Mouse (Mus musculus): ENCODE data around the gene Nars2.
"Not testable (repeated sequence)": the region's sequence is repeated elsewhere in the genome, so short reads cannot be mapped to it uniquely, and the experiment has no call there.

Gene Nars2

DNA sequence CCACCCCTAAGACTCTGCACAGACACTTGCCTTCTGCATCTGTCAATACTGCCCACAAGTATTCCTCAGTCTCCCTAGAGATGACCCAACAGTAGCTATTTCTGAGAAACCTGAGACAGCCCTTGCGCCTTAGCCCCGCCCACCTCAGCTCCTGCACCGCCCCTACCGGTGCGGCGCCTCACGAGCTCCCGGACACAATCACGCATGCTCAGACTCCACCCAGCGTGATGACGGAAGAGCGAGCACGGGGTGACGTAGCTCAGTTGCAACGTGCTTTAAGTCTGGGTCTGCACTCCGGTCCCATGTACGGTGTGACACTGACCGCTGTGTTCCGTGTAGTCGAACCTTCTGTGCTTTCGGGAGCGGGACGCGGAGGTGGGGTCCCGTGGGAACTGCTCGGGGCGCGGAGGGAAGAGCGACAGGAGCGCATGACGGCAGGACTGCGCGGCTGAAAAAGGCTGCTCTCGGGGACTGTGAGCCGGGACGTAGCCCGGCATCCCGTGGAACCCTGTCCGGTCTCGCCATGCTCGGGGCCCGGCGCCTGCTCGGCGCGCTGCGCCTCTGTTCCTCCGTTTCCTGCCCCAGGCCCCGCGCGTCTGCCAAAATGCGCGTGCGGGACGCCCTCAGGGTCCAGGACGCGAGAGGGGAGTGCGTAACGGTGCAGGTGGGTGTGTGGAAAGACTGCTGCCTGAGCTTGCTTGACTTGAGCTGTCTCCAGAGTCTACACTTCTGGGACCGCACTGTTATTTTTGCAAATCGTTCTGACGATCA is at the start of gene Nars2:
Gene Nars2, plus strand, starts transcription at position 225 of the 771 bp plus-strand sequence.
- peak; percentile 92 to 94 for DNase-seq

DNA sequence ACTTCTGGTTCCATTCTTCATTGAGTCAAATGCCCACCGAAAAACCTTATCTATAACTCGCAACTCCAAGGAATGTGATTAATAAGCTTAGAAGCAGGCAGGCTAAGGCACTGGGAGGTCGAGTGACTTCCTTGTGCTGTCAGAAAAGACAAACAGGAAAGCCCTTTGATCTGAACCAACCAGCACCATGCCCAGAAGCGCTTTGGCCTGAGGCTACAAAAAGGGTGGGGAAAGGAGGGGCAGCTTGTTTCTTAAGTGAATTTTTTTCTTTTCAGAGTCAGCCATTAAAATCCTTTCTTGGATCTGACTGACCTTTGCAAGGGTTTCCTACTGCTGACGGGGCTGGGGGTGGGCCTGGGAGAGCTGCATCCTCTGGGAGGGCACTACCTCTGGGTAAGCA is 49.1 kb upstream of the Nars2 start:
- no peak for DNase-seq

DNA sequence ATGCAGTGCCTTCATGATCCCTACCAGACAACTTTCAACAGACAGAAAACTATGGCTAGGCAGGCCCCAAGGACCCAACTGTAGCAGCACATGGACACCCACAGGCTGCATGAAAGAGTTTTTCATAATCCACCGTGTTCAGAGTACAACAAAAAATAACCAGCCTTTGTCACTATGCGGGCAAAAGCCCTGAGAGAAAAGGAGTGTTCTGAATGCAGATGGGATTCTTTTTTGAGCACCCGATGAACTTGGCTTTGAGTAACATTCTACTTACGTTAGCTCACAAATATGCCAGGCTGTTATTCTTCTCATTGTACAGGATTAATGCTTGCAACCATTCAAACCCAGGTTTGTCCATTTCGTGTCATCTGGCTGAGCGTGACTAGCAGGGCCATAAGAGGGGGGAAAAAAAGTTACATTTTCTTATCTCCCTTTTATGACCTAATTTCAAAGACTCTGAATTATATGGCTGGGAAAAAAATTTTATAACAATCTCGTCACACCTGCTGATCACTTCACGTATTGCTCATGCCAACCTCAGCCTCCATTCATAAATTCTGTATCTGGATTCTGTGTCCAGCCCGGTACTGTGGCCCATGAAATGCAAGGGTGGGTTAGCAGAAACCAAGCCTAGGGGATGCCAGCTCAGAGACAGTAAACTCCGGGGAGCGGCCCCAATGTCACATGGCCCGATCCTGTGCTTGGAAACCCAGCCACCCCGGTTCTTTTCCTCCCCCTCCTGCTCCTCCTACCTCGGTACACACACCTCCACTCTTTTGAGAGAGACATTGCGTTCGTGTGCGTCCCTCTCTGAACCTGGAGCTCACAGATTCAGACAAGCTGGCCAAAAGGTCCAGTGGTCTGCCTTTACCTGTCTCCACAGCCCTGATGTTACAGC is 48.0 kb upstream of the Nars2 start:
- DNase-seq, result no peak

DNA sequence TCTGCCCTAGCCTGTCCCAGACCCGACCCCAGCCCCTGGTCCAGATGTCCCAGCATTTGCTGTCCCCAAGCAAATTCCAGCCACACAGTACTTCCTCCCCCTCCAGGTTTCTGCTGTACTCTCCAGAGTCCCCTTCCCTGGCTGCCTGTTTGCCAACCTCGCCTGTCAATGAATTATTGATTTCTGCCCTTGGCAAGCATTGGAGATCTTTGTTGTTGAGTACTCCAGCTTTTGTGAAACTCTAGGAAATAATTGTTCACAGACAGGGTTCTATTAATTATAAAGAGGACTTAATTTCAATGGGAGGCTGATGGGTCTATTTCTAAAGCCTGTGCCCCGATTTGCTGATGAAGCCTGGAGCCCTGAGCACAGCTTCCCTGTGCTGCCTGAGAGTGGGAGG is 46.9 kb upstream of the Nars2 start:
- DNase-seq, result no peak

DNA sequence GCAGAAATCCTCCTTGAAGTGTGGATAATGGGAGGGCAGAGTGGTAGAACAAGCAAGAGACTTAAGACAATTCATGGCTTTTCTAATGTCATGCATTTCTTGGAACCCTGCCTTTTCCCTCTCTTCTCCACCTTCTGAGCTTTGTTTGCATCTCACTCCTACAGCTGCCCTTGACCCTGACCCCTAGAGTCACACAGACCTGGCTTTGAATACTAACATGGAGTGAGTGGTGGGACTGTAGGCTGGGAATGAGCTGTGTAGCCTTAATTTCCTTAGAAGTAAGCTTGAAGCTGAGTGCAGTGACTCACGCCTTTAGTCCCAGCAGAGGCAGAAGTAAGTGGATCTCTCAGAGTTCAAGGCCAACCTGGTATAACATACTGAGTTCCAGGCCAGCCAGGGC is 46.4 kb upstream of the Nars2 start:
- no peak for DNase-seq

DNA sequence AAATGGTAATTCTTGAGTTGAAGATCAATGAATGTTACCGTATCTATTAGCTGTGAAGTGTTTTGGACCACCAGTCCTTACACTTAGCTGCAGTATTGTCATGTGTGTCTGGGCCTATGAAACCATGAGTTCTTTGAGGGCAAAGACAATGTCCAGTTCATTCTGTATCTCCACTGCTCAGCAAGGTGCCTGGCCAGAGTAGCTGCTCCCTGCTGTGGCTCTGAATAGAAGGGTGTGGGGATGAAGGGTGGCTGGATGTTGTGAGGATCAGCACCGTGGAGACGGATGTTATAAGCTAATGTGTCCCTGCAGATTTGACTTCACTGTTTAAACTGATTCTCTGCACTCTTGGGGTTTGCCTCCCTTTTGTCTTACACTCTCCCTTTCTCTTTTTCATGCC is 45.9 kb upstream of the Nars2 start:
- DNase-seq, result no peak

DNA sequence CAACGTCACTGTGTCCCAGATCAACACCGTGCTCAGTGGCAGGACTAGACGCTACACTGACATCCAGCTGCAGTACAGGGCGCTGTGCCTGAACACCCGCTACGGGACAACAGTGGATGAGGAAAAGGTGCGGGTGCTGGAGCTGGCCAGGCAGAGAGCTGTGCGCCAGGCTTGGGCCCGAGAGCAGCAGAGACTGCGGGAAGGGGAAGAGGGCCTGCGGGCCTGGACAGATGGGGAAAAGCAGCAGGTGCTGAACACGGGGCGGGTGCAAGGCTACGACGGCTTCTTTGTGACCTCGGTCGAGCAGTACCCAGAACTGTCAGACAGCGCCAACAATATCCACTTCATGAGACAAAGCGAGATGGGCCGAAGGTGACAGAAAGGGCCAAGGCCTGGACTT is 45.1 kb upstream of the Nars2 start:
- peak in 1 of 2 experiments; percentile 12 for DNase-seq

DNA sequence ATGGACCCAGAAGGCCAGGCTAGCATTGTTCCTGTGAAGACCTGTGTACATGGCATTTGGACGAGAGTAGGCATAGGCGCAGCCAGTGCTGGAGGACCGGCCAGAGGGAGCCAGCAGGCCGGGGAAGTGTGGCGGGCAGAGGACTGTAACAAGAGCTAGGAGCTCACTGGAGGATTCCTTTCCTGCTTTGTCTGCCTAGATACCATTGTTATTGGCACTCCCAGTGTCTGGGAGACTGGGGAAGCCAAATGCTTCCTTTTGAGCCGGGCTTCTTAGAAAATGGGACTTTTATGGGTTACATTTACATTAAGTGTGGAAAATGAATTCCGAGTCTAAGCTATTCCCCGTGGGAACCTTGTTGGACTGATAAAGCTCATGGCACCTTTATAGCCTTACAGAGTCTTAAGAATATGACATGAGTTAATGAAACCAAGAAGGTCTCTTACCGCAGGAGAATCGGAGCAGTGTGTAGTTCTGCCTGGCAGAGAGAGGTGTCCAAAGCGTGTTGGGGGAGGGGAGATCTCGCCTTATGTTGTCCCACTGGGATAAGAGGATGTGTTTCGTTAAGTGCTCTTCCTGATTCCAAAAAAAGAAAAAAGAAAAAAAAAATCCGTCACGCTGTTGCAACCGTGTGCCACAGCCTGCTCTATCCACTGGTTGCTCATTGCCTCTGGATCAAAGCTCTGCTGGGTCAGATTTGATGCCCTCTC is 43.2 kb upstream of the Nars2 start:
- DNase-seq, result no peak

DNA sequence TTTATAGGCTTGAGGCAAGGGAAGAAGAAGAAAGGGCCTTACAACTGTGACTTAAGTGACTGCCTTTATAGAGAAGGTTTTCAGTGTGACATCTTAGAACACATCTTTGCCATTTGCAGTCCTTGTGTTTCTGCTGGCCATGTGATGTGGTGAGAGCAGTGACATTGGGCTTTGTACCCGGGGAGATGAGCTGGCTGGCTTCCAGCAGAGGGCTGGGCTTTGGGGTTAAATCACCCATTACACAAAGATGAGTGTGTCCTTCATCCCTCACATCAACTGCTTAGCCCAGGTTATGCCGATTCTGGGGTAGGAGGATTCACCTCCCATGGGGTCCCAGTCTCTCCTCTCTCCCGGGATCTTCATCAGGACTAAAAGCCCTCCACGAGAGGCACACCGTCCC is 41.4 kb upstream of the Nars2 start:
- peak in 1 of 2 experiments; percentile 48 for DNase-seq

DNA sequence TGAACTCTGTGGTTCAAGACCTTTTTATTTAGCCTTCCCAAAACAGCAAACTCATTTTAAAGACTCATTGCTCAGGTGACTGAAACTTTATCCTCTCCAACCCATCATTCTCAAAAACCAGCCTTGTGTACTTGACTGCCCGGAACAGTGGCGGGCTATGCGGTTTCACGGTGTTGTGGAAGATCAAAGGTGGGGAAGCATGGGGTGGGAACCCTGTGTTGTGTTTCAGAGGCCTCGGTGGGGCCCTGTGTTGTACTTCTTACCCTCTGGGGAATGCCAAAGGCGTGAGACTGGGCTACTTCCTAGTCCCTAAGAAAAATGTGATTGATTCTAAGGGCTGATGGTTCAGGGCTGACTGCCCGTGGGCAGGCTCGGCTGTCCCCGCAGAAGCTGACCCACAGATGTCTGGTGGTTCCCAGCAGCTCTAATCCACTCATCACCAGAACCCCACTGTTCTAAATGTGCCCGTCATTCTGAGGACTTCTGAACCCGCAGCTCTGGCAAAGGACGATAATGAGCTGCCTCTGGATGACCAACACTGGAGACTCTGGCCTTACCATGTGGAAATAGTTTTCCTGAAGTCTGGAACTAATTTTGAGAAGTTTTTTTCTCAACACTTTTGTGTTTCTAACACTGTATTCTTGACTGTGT is 40.9 kb upstream of the Nars2 start:
- no peak for DNase-seq

DNA sequence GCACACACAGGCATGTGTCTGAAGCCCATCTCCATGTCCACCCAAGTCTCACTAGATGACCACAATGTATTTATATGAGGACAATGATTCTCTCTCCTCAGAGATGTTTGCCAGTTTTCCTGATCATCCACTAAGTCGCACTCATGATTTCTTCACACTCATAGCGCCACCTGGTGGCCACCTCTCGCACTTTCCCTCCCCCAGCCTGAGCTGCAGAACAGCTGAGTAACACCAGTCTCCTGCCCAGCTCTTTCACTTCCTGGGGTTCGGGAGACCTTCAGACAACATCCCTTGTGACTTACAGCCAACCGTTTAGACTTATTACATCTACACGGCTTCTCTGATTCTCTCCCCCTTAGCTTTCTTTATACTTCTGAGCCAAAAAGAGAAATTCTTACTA is 37.3 kb upstream of the Nars2 start:
- peak; percentile 90 to 92 for DNase-seq

DNA sequence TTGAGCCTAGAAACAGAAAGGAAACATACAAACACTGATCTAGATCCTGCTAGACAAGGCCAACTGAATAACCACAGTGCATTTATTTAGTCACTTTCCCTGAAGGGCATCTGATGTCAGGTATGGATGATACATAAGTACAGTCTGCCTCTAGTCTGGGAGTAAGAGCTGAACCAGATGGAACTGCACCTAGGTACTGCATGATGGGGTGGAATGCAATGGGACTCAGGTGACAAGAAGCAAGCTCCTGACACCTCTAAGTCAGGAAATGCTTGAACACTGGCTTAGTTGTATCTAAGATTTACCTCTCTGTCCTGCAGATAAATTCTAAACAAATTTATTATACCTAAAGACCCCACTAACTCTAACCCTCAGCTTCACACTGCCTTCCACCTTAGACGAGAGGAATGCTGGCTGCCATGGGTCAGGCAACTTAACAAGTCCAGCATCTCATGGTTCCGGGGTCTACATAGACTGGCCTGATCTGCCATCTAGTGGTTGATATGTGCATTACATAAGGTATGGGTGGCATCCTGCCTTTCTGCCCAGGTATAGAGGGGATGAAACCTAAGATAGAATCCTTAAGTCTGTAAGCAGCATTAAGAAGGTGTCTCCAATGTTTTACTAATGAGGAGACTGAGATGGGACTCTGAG is 35.7 kb upstream of the Nars2 start:
- peak; percentile 82 to 87 for DNase-seq

DNA sequence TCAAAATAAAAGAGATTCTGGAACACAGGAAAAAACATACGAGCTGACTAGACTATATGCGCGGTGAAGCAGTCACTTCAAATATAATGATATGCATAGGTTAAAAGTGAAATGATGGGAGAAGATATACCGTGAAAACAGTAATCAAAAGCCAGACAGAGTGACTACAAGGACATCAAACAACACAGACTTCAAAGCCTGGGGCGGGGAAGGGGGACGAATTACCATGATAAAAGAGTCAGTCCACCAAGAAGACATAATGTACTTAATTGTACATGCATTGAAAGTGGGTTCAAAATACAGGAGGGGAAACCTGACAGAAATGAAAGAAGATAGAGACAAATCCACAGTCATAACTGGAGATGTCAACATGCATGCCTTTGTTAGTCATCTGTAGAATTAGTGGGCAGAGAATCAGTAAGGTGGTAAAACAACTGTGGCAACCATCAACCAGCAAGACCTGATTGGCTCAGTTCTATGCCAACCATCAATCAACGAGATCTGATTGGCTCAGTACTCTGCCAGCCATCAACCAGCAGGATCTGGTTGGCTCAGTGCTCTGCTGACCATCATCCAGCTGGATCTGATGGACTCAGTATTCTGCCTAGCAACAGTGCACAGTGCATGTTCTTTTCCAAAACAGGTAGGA is 30.7 kb upstream of the Nars2 start:
- DNase-seq, result peak; percentile 42 to 62

DNA sequence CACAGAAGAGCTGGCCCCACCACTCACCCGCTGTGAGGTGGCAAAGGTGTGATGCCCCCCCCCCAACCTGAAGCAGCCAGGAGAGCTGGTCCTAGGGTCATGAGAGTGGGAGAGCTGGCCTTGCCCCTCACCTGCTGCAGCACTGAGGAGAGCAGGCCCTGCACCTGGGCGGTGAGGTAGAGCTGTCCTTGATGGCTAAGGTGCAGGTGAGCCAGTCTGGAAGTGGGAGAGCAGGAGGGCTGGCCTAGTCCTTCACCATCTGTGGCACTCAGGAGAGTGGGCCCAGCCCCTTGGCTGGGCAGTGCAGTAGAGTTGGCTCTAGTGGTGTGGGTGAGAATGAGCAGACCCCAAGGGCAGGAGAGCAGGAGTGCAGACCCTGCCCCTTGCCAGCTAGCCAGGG is 28.4 kb upstream of the Nars2 start:
- DNase-seq, result no peak

DNA sequence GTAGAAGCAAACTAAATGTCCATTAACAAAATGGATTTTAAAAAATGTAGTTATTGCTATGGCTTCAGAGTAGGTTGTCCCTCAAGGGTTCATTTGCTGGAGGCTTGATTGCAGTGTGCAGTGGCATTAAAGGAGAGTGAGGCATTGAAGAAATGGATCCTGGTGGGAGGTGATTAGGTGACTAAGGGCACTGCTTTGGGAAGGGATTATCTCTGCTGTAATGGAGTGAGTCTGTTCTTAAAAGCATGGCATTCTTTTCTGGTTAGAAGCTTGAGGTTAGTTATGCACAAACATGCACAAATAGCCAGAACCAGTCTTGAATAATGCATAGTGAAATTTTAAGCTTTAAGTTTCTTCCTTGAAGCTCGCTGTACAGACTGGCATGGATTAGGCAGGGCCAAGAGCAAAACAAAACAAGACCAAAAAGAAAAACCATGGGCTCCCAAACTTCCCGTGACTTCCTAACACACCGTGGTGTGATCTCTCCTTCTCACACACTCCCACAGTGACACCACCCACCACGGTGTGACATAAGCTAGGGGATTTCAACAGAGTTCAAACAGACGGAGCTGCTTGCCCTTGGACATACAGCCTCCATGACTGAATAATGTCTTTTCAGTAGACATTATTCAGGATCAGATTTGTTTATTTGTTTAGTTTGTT is 7.5 kb upstream of the Nars2 start:
- DNase-seq, result no peak

DNA sequence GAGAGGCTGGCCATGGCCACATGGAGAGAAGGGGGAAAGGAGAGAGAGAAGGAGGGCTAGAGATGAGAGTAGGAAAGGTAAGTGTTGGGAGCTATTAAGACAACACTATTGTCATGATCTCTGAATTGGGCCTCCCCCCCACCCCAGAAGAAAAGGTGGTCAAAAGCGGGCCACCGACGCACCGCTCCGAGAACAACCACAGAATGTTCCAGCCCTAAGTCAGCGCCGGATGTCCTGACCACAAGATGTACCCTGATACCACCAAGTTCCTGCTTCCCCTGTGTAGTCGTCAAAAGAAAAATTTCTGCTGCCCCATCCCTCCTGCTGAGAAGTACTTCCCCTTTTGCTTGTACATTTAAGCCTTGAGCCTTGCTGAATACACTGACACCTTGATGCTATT is 4.8 kb upstream of the Nars2 start:
- not testable (repeated sequence) for DNase-seq

DNA sequence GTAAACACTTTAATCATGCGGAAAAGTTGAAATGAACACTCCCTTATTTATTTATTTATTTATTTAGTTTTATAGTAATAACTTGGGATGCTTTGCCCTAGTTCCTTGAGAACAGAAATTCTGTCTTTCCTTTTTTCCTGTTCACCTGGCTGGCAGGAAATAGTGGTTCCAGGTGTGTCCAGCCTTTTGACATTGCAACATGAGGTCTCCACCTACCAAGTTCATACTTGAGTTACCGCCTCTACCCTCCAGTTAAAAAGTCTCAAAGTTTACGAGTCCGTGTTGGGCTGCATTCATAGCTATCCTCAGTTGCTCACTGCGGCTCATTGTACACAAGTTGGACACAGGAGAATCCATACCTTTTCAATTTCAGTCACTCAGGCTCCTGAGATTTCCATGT is 789 bp downstream of the Nars2 start:
- DNase-seq, result no peak

DNA sequence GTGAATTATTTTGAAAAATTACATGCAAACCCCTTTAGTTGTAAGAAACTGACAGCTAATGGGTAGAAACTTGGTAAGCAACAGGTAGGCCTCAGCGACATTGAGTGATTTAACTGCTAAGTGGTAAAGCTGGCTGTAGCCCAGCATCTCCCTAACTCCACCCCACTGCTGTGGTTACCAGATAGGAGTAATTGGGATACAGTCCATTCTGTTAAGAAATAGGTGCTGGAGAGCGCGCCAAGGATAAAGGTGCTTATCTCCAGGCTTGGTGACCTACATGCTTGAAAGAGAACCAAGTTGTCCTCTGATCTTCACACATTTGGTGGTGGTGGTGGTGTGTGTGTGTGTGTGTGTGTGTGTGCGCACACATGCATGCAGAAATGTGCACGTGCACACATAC is 7.9 kb downstream of the Nars2 start:
- DNase-seq, result no peak

DNA sequence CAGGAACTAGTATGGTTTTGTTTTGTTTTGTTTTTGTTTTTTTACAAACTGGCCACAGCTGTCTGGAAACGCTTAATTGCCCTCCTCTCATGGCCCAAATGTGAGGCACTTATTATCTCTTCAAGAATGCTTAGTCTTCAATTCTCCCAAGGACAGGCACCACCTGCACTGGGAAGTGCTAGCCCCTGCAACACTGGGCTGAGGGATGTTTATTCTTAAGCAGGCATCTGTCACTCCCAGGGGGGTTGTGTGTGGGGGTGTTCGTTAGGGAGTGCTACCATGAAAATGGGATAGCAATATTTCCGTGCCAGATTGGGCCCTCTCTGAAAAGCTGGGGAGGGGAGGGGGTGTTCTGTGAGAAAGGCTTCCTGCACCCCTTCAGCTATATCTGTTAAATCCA is 15.9 kb downstream of the Nars2 start:
- no peak for DNase-seq

DNA sequence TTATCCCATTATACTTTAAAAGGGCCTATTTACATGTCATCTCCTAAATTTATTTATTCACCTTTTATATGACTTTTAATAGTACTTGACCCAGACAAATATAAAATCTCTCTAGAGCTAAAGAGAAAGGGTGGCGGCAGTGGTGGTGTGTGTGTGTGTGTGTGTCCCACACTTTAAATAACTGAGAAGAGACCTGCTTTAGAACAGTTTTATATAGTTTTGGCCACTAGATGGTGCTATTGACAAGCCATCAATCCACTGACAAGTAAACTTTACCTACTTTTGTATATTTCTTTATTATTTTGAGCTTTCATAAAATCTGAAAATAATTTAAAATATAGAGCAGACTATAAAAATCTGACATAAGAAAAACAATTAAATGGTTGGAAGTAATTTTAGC is 19.1 kb downstream of the Nars2 start:
- peak; percentile 27 to 57 for DNase-seq
